Mouse (Mus musculus) forebrain, embryonic 15.5 days (tissue): ENCODE results near the gene Slc37a2. TPM values are rescaled to one million over a fixed set of nuclear protein-coding genes. Genes with fewer than 3 reads are reported as not detected.
A peak's percentile ranks its signal among the peaks of the same experiment; 100 is the strongest.

ENCODE experiments used
- ATAC-seq: fragments of 200-750 bp; cut with Nextera tagmentation; replicated peaks from 2 replicates; pipeline ENCODE4 v1.8.0; 2017; ENCODE audit warnings: mild to moderate bottlenecking, moderate TSS enrichment, moderate library complexity
- H3K27ac ChIP-seq: fragments of 300-500 bp; sonication (generic); replicated peaks from 2 replicates; pipeline ENCODE4 v1.5.1; 2015; ENCODE audit warnings: mild to moderate bottlenecking, inconsistent platforms
- H3K27me3 ChIP-seq: fragments of 300-500 bp; sonication (generic); 2 replicates; pipeline ENCODE4 v1.6.1; 2015; ENCODE audit warnings: inconsistent platforms
- H3K36me3 ChIP-seq: fragments of 300-500 bp; sonication (generic); 2 replicates; pipeline ENCODE4 v1.6.1; 2015; ENCODE audit warnings: mild to moderate bottlenecking, inconsistent platforms
- H3K4me1 ChIP-seq: fragments of 300-500 bp; sonication (generic); 2 replicates; pipeline ENCODE4 v1.6.1; 2015; ENCODE audit warnings: inconsistent platforms
- H3K4me2 ChIP-seq: fragments of 300-500 bp; sonication (generic); replicated peaks from 2 replicates; pipeline ENCODE4 v1.6.1; 2015; ENCODE audit warnings: mild to moderate bottlenecking, inconsistent platforms
- H3K4me3 ChIP-seq: fragments of 300-500 bp; sonication (generic); 2 replicates; pipeline ENCODE4 v1.5.1; 2015; ENCODE audit warnings: mild to moderate bottlenecking, inconsistent platforms
- H3K9ac ChIP-seq: fragments of 300-500 bp; sonication (generic); replicated peaks from 2 replicates; pipeline ENCODE4 v1.6.1; 2015; ENCODE audit warnings: mild to moderate bottlenecking, inconsistent platforms
- H3K9me3 ChIP-seq: fragments of 300-500 bp; sonication (generic); 2 replicates; pipeline ENCODE4 v1.6.1; 2016; ENCODE audit warnings: inconsistent platforms
- WGBS: fragments of 180-500 bp; shearing (Covaris S2); methylation state at CpG from one replicate; pipeline ENCODE4 v1.1.7; 2015; ENCODE audit warnings: mixed read lengths; 5-methylcytosine and 5-hydroxymethylcytosine counted together
- polyA plus RNA-seq: library from polyadenylated mRNA; unstranded; fragments of >200 nt; fragmentation: Nextera tagmentation; extraction: Ambion mirVana; gene quantifications from 2 replicates; pipeline ENCODE4 v1.2.1, GENCODE M21; 2015

The Slc37a2 gene
- polyA plus RNA-seq, 1 experiment from 2014 or later = 0.97 TPM

GRCm38 (mm10) chr9:37207929-37208411 lies 47.6 kb downstream of the Slc37a2 start, which contains the start of gene Tmem218:
Gene Tmem218 (plus strand): TSS chr9:37208223.
- Histone ChIP-seq H3K9me3 (no peaks in the 10 kb centered on the region), H3K9ac (peak within 1 kb of the TSS; percentile 67), H3K4me2 (peak within 1 kb of the TSS; percentile 58), H3K4me1 (peaks cover 21% of the 10 kb centered on the region), H3K4me3 (peak within 1 kb of the TSS; percentile 55), H3K27me3 (no peaks in the 10 kb centered on the region), H3K36me3 (no peaks in the 10 kb centered on the region), H3K27ac (peak within 1 kb of the TSS; percentile 90)
- WGBS = under 1% methylated on average over 21 of the region's 21 CpGs
- ATAC-seq = peak; percentile 100

GRCm38 (mm10) chr9:37203884-37204283 lies 51.7 kb downstream of the Slc37a2 start:
- 19% methylated on average over 5 of the region's 5 CpGs for WGBS

GRCm38 (mm10) chr9:37200414-37200813 lies 55.1 kb downstream of the Slc37a2 start:
- no peak overlapping the region for H3K4me2 ChIP-seq
- no peaks in the 10 kb centered on the region for H3K9me3 ChIP-seq
- H3K36me3 ChIP-seq = no peaks in the 10 kb centered on the region
- no peak overlapping the region for H3K9ac ChIP-seq
- no peak overlapping the region for H3K4me3 ChIP-seq
- H3K4me1 ChIP-seq = peaks cover 6% of the 10 kb centered on the region; the same call in 1 of the 2 replicates
- no peak overlapping the region for H3K27ac ChIP-seq
- no peak for ATAC-seq
- H3K27me3 ChIP-seq = no peaks in the 10 kb centered on the region
- 91% methylated on average over 5 of the region's 5 CpGs for WGBS

More at GRCm38 (mm10) chr9:37203884-37204283, 51.7 kb downstream of the Slc37a2 start:
- Histone ChIP-seq H3K4me3 (no peak overlapping the region), H3K27me3 (no peaks in the 10 kb centered on the region), H3K27ac (peak overlapping the region; percentile 58), H3K9ac (no peak overlapping the region), H3K4me2 (no peak overlapping the region), H3K4me1 (peaks cover 18% of the 10 kb centered on the region), H3K36me3 (no peaks in the 10 kb centered on the region), H3K9me3 (no peaks in the 10 kb centered on the region)
- no peak for ATAC-seq

- H3K27ac ChIP-seq = no peak overlapping the region
- no peaks in the 10 kb centered on the region for H3K27me3 ChIP-seq
- no peak overlapping the region for H3K4me3 ChIP-seq
- ATAC-seq = no peak
- H3K4me2 ChIP-seq = no peak overlapping the region
- WGBS = 87% methylated on average over 4 of the region's 4 CpGs
- no peaks in the 10 kb centered on the region for H3K36me3 ChIP-seq
- no peak overlapping the region for H3K9ac ChIP-seq
- no peaks in the 10 kb centered on the region for H3K4me1 ChIP-seq
- no peaks in the 10 kb centered on the region for H3K9me3 ChIP-seq
These were observed 58.5 kb downstream of the Slc37a2 start for GRCm38 (mm10) chr9:37197067-37197466.

- Histone ChIP-seq H3K27ac (no peak overlapping the region), H3K4me1 (0 out of 2 replicates have a peak, but pooled peaks cover 1% of the 10 kb centered on the region), H3K9me3 (no peaks in the 10 kb centered on the region), H3K36me3 (no peaks in the 10 kb centered on the region), H3K4me3 (no peak overlapping the region), H3K9ac (no peak overlapping the region), H3K4me2 (no peak overlapping the region), H3K27me3 (no peaks in the 10 kb centered on the region)
- 86% methylated on average over 3 of the region's 3 CpGs for WGBS
- ATAC-seq = no peak
These were observed 67.5 kb downstream of the Slc37a2 start for GRCm38 (mm10) chr9:37188024-37188423.

GRCm38 (mm10) chr9:37187407-37187806 lies 68.1 kb downstream of the Slc37a2 start:
- 91% methylated on average over 5 of the region's 5 CpGs for WGBS
- ATAC-seq = no peak

GRCm38 (mm10) chr9:37183176-37183575 lies 72.4 kb downstream of the Slc37a2 start:
- Histone ChIP-seq H3K27me3 (no peaks in the 10 kb centered on the region), H3K9ac (no peak overlapping the region), H3K36me3 (no peaks in the 10 kb centered on the region), H3K9me3 (no peaks in the 10 kb centered on the region), H3K27ac (0 out of 2 replicates have a peak overlapping the region, but pooled peaks have one; percentile 11), H3K4me2 (no peak overlapping the region), H3K4me1 (peaks cover 24% of the 10 kb centered on the region), H3K4me3 (no peak overlapping the region)
- ATAC-seq = no peak
- 39% methylated on average over 2 of the region's 2 CpGs for WGBS

More at GRCm38 (mm10) chr9:37187407-37187806, 68.1 kb downstream of the Slc37a2 start:
- no peak overlapping the region for H3K4me2 ChIP-seq
- no peaks in the 10 kb centered on the region for H3K27me3 ChIP-seq
- H3K27ac ChIP-seq = no peak overlapping the region
- 0 out of 2 replicates have a peak, but pooled peaks cover 2% of the 10 kb centered on the region for H3K4me1 ChIP-seq
- H3K9me3 ChIP-seq = no peaks in the 10 kb centered on the region
- no peaks in the 10 kb centered on the region for H3K36me3 ChIP-seq
- no peak overlapping the region for H3K4me3 ChIP-seq
- no peak overlapping the region for H3K9ac ChIP-seq

- Histone ChIP-seq H3K27ac (no peak overlapping the region), H3K9ac (no peak overlapping the region)
These were observed 73.9 kb downstream of the Slc37a2 start for GRCm38 (mm10) chr9:37181596-37181995.

GRCm38 (mm10) chr9:37179596-37179995 lies 75.9 kb downstream of the Slc37a2 start:
- no peaks in the 10 kb centered on the region for H3K27me3 ChIP-seq
- no peaks in the 10 kb centered on the region for H3K9me3 ChIP-seq
- peak overlapping the region; percentile 65 for H3K27ac ChIP-seq
- no peak overlapping the region for H3K4me3 ChIP-seq
- H3K9ac ChIP-seq = no peak overlapping the region
- H3K36me3 ChIP-seq = no peaks in the 10 kb centered on the region
- no peak overlapping the region for H3K4me2 ChIP-seq
- peaks cover 53% of the 10 kb centered on the region for H3K4me1 ChIP-seq
- ATAC-seq = no peak
- WGBS = 88% methylated on average over 4 of the region's 4 CpGs

More at GRCm38 (mm10) chr9:37181596-37181995, 73.9 kb downstream of the Slc37a2 start:
- no peak overlapping the region for H3K4me3 ChIP-seq
- no peaks in the 10 kb centered on the region for H3K27me3 ChIP-seq
- H3K4me2 ChIP-seq = no peak overlapping the region
- no peaks in the 10 kb centered on the region for H3K36me3 ChIP-seq
- peaks cover 39% of the 10 kb centered on the region for H3K4me1 ChIP-seq
- 11% methylated on average over 5 of the region's 5 CpGs for WGBS
- no peaks in the 10 kb centered on the region for H3K9me3 ChIP-seq
- no peak for ATAC-seq

GRCm38 (mm10) chr9:37178911-37179310 lies 76.6 kb downstream of the Slc37a2 start:
- no peaks in the 10 kb centered on the region for H3K27me3 ChIP-seq
- 5% methylated on average over 4 of the region's 4 CpGs for WGBS
- peak; percentile 68 for ATAC-seq
- no peaks in the 10 kb centered on the region for H3K9me3 ChIP-seq
- peaks cover 53% of the 10 kb centered on the region for H3K4me1 ChIP-seq
- peak overlapping the region; percentile 65 for H3K27ac ChIP-seq
- H3K4me3 ChIP-seq = no peak overlapping the region
- H3K4me2 ChIP-seq = no peak overlapping the region
- no peaks in the 10 kb centered on the region for H3K36me3 ChIP-seq
- H3K9ac ChIP-seq = no peak overlapping the region

Other genes with a start within 250 kb of the Slc37a2 start
- 20.2 and 21.3 TPM in 2 replicates for gene Pknox2, start 108.3 kb downstream of the Slc37a2 start, polyA plus RNA-seq
- gene Tmem218, start 47.5 kb downstream of the Slc37a2 start, polyA plus RNA-seq = 10.4 and 11.1 TPM in 2 replicates
- 8.9 and 9.0 TPM in 2 replicates for gene Ccdc15, start 92.7 kb upstream of the Slc37a2 start, polyA plus RNA-seq
- 3.4 and 4.9 TPM in 2 replicates for gene Hepacam, start 111.6 kb upstream of the Slc37a2 start, polyA plus RNA-seq
- gene Robo4, start 146.2 kb upstream of the Slc37a2 start, polyA plus RNA-seq = 3.3 and 4.2 TPM in 2 replicates
- 1.6 and 3.1 TPM in 2 replicates for gene Robo3, start 177.5 kb upstream of the Slc37a2 start, polyA plus RNA-seq
- gene Msantd2, start 233.6 kb upstream of the Slc37a2 start, polyA plus RNA-seq = 34.1 and 34.7 TPM in 2 replicates